Mouse (Mus musculus) MEL-GATA-1-ER (cell line): ENCODE results near the gene Gpr61.

ENCODE experiments used
- DNase-seq: peaks from one replicate; pipeline ENCODE4 v3.0.0-alpha.2; 2012; ENCODE audit warnings: low read depth; ENCODE audit errors: extremely low read depth

The Gpr61 gene

DNA sequence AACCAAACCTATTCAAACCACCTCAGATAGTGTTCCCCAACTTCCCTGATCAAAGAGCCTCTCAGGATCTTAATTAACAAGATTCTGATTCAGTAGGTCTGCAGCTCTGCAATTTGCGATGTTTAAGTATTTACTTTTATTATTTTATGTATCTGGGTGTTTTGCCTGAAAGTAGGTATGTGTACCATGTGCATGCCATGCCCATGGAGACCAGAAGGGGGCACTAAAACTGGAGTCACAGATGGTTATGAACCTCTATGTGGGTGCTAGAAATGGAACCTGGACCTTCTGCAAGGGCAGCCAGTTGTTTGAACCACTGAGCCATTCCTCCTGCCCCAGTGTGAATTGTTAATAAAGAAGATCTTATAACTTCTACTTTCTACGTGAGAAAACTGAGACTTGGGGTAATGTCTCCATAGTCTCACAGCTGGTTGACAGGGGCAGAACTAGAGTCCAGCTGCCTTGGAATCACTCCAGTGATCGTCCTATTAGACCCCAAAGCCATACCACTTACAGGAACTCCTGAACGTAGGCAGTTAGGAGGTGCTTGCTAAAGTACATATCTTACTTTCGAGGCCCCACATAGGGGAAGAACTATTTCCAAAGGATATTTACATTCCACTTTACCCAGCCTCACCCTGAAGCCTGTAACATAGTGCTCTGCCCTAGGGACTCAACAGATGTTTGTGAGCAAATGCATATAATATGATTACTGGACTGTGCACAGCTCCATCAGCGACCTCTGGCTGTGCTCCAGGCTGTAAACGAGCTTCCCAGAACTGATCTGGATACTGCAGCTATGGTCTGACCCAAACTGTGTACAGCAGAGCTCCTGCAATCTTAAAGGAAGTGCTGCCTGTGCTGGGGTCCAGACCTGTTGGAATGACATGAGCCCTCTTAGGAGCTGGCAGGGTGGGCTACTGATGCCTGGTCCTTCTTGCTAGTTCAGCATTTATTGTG is 24.4 kb upstream of the Gpr61 start:
- DNase-seq: no peak

DNA sequence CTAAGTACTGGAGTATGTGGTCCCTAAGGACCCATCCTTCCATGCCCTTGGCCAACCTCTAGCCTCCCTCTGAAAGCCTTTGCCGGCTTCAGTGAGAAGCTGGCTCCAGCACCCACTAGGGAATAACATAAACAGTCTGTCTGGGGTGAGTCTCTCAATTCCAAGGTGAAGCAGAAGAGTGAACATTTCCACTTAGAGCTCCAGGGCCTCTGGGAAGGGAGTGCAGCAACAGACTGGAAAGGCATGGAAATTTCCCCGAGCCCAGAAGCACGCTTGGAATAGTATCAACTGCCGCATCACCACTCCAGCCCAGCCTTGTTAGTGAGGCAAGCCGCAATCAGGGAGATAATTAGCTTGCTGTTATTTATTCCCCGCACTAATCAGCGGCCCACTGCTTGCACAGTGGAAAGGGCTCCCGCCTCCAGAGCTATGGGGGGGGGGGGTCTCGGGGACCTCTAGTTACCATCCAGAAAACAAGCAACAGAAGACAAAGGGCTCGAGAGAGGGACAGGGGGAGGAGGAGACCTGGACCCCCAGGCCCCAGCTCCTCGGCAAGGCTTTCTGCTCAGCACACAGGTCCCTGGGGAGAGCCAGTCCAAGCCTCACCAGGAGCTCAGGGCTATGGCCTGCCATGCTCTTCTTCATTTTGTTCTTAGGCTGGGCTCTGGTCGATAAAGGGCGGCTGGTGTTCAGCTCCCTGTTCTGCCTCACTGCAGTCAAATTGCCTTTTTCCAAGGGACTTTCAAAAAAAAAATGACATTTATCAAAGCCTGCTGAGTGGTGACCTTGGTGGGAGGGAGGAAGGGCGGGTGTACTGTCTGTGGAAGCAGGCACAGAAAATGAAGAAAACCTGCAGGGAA is 20.2 kb upstream of the Gpr61 start:
- no peak for DNase-seq

DNA sequence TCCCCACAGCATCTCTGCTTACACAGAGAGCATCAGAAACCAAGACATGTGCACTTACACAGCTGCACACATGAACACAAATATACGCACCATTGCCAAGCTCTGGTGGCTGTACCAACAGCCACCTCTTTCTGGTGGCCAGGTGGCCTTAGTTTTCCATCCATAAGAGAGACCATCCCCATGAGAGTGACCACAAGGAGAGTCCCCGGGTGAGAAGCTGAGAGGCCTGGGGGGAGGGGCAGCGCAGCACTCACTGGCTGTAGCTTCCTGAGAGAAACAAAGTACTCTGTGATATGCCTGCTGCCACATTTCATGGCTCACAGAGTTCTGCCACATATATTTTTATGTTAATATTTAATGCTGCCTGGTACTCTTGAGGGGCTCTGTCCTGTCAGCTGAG is 14.5 kb upstream of the Gpr61 start:
- no peak for DNase-seq

DNA sequence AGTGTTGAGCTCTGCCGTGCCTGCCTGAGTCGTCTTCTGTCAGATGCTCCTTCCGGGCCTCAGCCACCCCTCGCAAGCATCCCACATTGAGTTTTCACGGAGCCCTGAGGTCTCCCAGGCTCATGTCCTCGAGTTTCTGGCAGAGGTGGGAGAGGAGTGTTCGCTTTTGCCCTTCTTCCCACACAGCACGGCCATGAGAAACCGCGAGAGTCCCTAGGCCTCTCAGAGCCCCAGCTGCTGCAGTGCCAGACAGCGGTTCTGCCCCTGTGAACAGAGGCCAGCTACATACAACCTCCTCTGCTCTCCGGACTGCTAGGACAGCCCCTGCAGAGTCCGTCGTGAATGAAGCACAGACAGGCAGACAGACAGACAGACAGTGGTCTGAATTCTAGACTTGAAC is 12.8 kb upstream of the Gpr61 start:
- DNase-seq: no peak

DNA sequence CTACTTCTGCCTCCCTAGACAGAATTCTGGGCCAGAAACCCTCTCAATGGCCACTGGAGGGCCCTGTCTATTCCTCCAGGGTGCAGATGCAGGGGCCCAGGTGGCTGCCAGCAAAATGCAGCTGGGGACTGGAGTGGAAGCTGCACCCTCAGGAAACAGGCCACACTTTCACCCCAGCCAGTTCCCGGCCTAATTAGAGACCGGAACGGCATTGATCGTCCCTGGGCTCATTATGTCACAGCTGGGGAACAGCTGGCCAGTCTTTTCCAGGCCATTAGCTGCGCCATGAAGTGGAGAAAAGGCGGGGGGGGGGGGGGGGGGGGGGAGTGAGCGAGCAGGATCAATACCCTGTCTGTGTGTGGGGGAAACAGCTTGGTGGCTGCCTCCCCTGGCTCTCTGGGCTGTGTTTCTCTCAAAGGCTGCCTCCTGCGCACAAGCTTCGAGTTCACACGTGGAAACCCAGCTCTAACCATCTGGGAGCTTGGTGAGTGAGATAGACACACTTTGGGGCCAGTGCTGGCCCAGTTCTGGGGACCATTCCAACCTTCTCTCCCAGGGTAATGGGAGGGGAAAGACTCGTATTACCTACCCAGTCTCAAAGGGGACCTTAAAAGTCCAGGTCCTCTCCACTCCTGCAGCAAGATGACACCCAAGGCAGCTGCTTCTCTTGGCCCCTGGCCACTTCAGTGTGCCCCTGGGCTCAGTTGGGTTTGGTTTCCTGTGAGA is 12.0 kb upstream of the Gpr61 start:
- no peak for DNase-seq

DNA sequence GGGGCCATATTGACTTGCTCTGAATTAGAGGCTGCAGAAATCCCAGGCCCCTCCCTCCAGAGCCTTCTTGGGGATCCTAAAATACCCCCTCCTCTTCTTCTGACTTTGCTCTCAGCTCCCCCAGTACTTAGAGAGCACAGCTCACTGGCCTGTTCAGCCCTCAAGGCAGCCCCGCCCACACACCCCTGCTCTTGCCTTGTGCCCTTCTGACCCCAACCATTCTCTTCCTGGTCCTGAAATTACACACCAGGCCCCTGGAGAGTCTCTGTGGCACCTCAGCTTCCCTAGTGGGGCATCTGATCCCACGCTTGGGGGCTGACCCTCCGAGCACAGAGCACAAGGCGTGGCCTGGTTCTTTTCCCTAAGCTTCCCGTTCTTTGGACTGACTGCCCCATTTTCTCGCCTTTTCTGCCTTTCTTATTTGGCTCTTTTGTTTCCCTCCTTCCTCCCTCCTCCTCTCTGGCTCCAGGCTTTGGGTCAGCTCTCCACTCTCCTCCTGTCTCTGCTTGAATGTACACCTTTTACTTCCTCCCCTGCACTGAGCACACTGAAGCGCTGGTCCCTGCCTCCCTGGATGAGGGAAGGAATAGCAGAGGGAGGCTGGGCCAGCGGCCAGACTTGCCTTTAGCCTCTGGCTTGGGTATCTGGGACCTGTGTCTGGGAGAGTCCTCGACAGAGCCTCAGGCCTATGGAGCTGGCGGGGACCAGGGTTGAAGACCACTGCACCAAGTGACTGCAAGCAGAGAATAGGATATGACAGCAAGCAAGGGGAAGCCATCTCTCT is 11.0 kb upstream of the Gpr61 start:
- no peak for DNase-seq

DNA sequence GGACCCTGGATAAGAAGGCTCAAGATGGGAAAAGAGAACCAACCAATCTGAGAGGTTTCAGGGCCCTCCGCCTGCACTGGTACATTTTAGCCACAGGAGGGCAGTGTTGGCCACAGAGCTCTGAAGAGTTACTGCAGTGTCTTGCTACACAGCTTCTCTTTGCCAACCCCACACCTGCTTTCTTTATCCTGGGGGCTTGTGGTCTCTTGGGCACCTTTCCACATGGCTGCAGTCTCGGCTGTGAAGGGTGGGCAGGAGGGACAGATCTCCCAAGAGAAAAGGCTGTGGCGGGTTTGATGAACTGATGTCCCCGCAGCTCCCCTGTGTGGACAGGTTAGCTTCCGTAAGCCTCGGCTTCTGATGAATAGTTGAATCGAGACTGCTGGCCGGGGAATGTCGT is 10.1 kb upstream of the Gpr61 start:
- peak; percentile 56 for DNase-seq

DNA sequence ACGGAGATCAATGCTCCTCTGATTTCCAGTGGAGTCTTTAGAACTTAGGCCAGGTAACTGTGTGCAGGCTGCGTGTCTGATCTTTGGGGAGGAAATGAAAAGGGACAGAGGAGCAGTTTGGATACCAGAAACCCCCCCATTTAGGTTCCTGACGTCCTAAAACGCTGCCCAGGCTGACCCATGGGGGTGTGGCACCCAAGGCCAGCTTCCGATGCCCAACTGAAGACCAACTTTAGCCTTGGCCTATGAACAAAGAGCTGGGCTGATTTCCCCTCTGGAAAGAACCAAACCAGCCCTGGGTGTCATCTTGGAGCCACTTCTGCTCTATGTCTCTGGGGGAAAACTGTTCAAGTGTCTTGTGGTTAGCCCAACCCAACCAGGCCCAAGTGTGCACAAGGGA is 9.4 kb upstream of the Gpr61 start:
- DNase-seq: no peak

DNA sequence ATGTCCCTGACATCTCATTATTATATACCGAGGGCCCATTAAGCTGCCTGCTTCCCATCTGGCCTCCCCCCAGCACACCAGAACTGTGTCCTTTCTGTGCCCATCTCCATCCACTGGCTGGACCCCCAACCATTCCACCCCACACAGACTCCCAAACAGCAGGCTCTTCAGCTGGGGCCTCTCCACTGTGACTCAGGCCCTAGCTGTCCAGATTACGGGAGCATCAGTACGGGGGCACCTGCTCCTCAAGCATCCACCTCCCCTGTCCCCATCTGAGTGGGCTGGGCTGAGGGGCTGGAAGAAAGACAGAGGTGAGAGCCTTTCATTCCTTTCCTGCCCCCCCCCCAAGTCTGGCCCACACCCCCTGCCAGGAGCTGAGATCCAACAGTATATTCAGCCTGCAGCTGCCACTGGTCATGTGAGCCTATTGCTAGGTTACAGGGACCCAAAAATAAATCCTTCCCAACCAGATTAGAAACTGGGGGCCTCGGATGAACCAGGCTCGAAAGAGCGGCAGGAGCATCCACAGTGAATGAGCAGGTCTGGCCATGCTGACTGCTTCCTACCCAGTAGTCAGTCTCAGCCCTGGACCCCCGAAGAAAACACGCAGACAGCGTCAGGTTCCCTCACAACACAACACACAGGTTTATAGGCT is 3.8 kb upstream of the Gpr61 start:
- DNase-seq: no peak

DNA sequence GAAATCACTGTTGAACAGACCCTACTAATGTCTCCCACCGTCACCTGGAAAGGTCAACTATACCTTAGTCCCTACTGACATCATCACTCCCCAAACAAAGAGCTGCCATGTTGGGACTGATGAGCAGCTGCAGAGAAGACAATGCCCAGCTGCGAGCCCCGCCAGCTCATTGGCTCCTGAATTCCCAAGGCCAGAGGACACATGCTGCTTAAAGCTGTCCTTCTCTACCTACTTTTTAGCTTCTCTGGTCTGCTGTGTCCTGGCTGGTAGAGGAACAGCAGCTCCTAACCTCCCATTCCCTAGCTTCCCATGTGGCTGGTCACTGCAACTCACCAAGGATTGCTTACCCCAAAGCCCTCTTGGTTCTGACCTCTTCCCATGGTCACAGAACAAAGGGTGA is 2.4 kb downstream of the Gpr61 start:
- DNase-seq: no peak

DNA sequence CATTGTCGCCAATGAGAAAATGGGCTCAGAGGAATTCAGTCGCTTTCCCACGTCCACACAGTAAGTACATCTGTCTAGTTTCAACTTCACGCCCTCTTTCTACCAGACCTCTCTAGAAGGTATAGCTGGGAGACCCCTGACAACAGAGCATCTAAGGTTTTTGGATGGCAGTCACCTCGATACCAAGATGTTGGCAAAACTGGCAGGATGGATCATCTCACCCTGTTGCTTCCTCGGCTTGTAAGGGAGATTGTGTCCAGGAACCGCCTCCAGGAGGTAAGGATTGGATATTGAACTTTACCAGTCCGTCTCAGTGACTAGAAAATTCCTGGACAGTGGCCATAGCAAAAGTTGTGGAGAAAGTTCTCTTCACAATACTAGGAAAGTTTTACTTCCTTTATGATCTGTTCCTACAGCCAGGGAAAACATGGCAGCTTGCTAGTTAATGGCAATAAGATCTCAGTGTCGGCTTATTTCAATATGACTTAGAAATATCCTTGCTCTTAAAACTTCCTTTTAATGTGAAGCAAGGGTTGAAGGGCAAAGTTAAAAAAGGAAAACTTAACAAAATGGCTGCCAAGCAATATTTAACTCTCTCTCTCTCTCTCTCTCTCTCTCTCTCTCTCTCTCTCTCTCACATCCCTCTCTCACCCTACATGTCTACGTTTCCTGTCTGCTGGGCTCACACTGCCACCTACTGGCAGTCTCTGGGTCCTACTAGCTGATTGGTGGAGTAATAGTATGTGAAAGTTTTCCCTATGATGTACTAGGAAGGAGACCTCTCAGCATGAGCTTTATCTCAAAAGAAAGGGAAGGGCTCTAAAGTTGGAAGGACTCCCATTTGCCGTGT is 7.1 kb downstream of the Gpr61 start:
- peak; percentile 96 for DNase-seq

DNA sequence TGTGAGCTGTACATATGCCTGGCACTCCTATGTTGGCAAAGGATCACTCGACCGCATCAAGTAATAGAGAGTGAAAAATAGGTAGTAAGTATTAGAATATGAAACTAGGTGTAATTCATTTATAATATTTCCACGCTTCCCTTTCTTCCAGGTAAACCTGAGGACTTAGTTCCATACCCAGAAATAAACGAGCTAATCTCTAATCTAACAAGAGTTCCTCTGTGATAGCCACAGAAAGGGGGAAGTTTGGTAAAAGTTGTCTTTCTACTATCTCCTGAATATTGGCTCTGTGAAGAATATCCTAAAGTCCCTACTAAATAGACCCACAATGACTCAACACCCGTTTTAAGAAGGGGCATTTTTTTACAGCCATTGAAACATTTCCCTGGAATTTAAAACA is 8.0 kb downstream of the Gpr61 start:
- peak; percentile 61 for DNase-seq

DNA sequence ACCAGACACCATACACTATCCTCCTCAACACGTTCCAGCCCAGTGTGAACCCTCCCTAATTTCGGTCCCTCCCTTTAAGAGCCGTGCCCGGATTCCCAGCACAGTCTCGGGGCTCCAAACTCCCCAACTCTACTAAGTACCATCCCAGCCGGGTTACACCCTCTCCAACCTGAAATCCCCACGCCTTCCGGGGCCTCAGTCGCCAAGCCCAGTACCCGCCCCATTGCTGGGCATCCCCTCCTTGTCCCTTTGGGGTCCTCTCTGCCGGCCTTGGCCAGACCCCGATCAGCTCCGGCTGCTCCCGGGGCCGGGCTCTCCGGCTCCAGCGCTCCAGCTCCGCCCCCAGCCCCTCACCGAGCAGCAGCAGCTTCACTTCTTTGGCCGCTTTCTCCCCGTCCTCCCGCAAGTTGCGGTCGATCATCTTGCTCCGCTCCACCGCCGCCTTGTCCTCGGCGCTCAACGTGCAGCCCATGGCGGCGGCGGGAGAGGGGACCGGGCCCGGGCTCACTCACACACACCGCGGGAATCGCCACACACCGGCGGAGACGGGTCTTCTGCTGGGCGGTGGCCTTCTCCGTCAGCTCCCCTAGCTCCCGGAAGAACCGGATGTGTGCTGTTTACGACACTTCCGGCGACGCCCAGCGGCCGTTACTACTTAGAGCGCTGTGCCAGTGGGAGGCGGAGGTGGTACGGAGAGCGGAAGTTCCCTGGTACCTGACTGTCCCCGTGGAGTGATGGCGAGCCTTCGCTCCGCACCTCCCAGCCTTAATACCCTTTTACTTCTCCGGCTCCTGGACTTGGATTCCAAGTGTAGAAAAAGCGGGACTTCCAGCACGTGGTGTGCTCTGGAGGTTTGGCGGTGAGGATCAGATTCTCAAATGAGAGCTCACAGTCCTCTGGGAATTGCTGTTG is 8.9 kb downstream of the Gpr61 start, which contains the start of gene Gnai3:
Gnai3 (minus strand) TSS at position 613 of the 912 bp plus-strand sequence.
- peak; percentile 96 for DNase-seq

DNA sequence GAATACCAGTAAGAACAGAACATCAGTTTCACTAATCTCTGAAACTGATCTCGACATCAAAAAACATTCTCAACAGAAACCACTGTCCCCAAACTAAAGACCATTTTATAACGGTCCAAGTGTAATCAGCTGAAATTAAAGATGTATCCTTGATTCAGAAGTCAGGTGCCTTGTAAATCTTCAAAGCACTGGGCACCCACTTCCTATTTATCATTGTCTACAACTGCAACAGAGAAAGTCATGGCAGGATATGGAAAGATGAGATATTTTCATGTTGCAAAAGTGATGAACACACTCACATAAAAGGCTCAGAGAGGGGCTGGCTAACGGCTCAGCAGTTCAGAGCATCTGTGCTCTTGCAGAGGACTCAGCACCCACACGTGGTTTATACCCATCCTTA is 13.9 kb downstream of the Gpr61 start:
- no peak for DNase-seq

DNA sequence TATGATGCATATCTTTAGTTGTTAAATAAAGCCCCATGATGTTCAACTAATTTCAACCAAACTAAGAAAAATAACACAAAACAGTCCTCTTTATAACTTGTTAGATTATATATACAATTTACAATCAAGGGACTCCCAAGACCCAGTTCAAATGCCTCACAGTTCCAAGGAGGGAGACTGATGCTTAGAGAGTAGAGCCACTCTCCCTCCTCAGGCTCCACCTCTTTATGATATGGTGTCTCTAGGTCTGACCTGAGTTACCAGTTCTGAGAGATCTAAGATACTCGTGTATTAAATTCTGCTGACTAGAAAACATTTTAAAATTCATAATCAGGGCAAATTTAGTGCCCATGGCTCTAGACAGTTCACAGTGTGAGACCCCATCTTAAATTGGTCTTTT is 15.6 kb downstream of the Gpr61 start:
- DNase-seq: no peak

DNA sequence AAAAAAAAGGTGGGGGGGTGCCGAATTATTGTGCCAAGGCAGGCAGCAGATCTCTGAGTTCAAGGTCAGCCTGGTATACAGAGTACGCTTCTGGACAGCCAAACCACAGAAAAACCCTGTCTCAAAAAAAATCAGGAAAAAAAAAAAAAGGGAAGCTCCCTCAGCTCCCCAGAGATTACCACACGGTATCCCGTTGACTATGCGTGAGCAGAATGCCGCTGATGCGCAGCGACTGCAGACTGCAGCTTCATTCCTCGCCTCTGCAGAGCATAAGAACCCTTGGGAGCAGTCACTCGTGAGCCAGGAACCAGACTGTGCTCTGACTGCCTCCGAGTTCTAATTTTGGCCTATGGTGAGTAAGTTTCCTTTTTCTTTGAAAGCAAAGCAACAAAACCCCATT is 20.0 kb downstream of the Gpr61 start:
- DNase-seq: no peak

DNA sequence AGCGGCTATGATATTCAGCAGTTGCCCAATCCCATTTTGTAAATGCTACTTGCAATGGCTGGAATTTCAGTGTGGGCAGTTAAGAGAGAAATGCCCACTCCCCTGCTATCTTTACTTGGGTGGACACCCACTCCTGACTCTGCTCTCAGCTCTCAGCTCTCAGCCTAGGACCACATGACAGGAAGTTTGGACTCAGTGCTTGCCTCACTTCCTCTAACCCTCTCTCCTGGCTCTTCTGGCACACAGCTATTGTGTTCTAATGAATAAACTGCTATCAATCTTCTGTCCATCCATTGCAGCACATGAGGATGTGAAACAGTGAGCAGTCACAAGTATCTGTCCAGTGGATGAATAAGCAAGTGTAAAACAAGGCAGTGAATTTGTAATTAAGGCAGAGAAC is 22.2 kb downstream of the Gpr61 start:
- no peak for DNase-seq

DNA sequence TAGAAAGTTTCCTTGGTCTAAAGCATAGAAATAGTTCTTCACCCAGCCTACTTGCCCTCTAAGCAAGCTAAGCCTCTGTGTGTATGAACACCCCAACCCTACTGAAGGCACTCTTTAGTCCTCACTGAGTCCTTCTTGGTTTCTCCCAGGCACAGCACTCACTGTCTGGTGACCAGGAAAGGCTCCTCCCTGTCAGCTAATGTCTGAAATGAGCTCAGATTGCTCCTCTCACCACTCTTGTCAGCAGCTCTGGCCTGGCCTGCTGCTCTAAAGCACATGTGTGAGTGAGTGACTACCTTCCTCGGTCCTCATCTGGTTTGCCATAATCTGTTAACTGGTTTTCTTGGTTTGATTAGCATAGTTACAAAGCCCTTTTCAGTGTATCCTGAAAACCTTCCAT is 22.9 kb downstream of the Gpr61 start:
- no peak for DNase-seq
